Comparison of ENCODE assay signal across 8 mouse cellular contexts in the genomic region with DNA sequence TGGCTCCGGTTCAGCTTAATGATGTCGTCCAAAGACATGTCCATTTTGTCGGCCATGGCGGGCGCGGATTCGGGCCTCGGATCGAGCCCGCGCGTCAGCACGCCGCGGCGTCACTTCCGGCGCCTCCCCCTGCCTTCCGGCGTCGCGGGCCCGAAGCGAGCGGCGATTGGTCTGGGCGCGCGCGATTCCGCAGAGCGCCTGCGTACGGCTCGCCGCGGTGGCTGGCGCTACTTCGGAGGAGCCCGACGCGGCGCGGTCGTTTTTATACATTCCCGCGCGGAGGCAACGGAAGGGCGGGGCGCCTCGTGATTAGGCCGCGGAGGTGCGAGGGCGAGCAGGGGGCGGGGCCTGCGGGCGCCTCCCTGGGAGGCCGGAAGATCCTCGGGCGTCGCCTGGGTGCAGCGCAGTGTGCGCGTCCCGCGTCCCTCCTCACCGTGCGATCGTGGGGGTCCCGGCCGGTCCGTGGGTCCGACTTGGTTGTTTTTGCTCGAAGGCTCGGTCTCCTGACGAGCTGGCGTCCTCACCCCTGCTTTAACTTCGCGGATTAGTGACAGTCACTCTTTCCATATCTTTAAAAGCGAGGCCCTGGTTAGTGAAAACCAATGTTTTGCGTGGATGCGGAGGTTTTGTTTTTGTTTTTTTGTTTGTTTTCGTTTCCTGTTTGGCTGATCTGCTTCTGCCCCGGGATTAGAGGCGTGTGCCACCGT. TPM values are rescaled to one million over a fixed set of nuclear protein-coding genes. Genes with fewer than 3 reads are reported as not detected.
DNase-seq lines count a peak whose midpoint lies in the region; ATAC-seq and TF ChIP-seq lines count a peak whose summit lies in the region.

A gene (minus strand): TSS at position 83 of the 707 bp plus-strand sequence.
A gene (plus strand): TSS at position 139 of the 707 bp plus-strand sequence.

- no peaks in the 10 kb centered on the region for H3K27me3 ChIP-seq in kidney, embryonic 14.5 days (ENCODE audit: control insufficient read depth, insufficient read depth, low read length)
- no peaks in the 10 kb centered on the region for H3K27me3 ChIP-seq in limb, embryonic 15.5 days

- DNase-seq in A20 (ENCODE audit: low read depth, low spot score): peak; percentile 98
- DNase-seq in heart, adult 9 months (ENCODE audit: low spot score in 2 of 2): peak; percentile 91 to 92
- DNase-seq in monocyte, adult 2 months (ENCODE audit: low read depth in 1 of 2, low spot score in 2 of 2): peak; percentile 85 to 89
- peak; percentile 94 for DNase-seq in spleen, postnatal 36 days (ENCODE audit: low spot score in 2 of 2)

- H3K36me3 ChIP-seq in kidney, embryonic 14.5 days (ENCODE audit: control insufficient read depth, insufficient read depth, low read length): peaks cover 61% of the 10 kb centered on the region
- H3K36me3 ChIP-seq in limb, embryonic 15.5 days: peaks cover 56% of the 10 kb centered on the region

- TF ChIP-seq POLR2A in bone marrow macrophage, adult 2 months (IDR thresholded peaks at IDR 0.05; ENCODE audit: borderline replicate concordance, low read depth, low read length): peak; percentile 44; the same call in 1 of the 2 replicates
- TF ChIP-seq POLR2A in embryonic fibroblast, embryonic 13.5 days (IDR thresholded peaks at IDR 0.05; ENCODE audit: low read depth, low read length): peak; percentile 90

- H3K4me3 ChIP-seq in bone marrow macrophage, adult 2 months (ENCODE audit: insufficient read depth, low read length): peak within 1 kb of the TSS; percentile 98
- H3K4me3 ChIP-seq in embryonic fibroblast, embryonic 13.5 days (ENCODE audit: insufficient read depth, low read length): peak within 1 kb of the TSS; percentile 95
- peak within 1 kb of the TSS; percentile 99 for H3K4me3 ChIP-seq in kidney, embryonic 14.5 days (ENCODE audit: low read length)
- peak within 1 kb of the TSS; percentile 95 for H3K4me3 ChIP-seq in limb, embryonic 15.5 days

- TF ChIP-seq CTCF in bone marrow macrophage, adult 2 months (IDR thresholded peaks at IDR 0.05; ENCODE audit: low read depth, low read length): no peak
- no peak for TF ChIP-seq CTCF in embryonic fibroblast, embryonic 13.5 days (IDR thresholded peaks at IDR 0.05; ENCODE audit: borderline replicate concordance, insufficient read depth, low read length)

- H3K4me2 ChIP-seq in kidney, embryonic 14.5 days (replicated peaks; ENCODE audit: low read depth, low read length): peak within 1 kb of the TSS; percentile 96
- H3K4me2 ChIP-seq in limb, embryonic 15.5 days: peak within 1 kb of the TSS; percentile 86

- H3K9me3 ChIP-seq in kidney, embryonic 14.5 days (ENCODE audit: control insufficient read depth, low read length): no peaks in the 10 kb centered on the region
- no peaks in the 10 kb centered on the region for H3K9me3 ChIP-seq in limb, embryonic 15.5 days

- H3K4me1 ChIP-seq in bone marrow macrophage, adult 2 months (ENCODE audit: control insufficient read depth, insufficient read depth, low read length): peaks cover 23% of the 10 kb centered on the region
- H3K4me1 ChIP-seq in embryonic fibroblast, embryonic 13.5 days (ENCODE audit: control insufficient read depth, insufficient read depth, low read length): peaks cover 7% of the 10 kb centered on the region
- H3K4me1 ChIP-seq in kidney, embryonic 14.5 days (ENCODE audit: control insufficient read depth, insufficient read depth, low read length): peaks cover 22% of the 10 kb centered on the region
- peaks cover 27% of the 10 kb centered on the region for H3K4me1 ChIP-seq in limb, embryonic 15.5 days

- 1% methylated on average over 87 of the region's 88 CpGs for WGBS in kidney, embryonic 14.5 days
- WGBS in limb, embryonic 15.5 days: under 1% methylated on average over 88 of the region's 88 CpGs

- peak; percentile 98 for ATAC-seq in kidney, embryonic 14.5 days (ENCODE audit: low FRiP score, low TSS enrichment)
- peak; percentile 96 for ATAC-seq in limb, embryonic 15.5 days (ENCODE audit: insufficient number of reproducible peaks, low FRiP score, low TSS enrichment, low read depth)

- peak within 1 kb of the TSS; percentile 78 for H3K27ac ChIP-seq in bone marrow macrophage, adult 2 months (ENCODE audit: insufficient read depth, low read depth, low read length)
- H3K27ac ChIP-seq in embryonic fibroblast, embryonic 13.5 days (ENCODE audit: insufficient read depth, low read length): peak within 1 kb of the TSS; percentile 63
- peak within 1 kb of the TSS; percentile 87 for H3K27ac ChIP-seq in kidney, embryonic 14.5 days (ENCODE audit: low read depth, low read length)
- H3K27ac ChIP-seq in limb, embryonic 15.5 days: peak within 1 kb of the TSS; percentile 93

- H3K9ac ChIP-seq in kidney, embryonic 14.5 days (ENCODE audit: low read depth, low read length): peak within 1 kb of the TSS; percentile 100
- H3K9ac ChIP-seq in limb, embryonic 15.5 days: peak within 1 kb of the TSS; percentile 97

RNA-seq across cellular contexts. Expression of the first gene that starts in this region (rescaled TPM):
- polyA plus RNA-seq in bone marrow macrophage, adult 2 months (2012; ENCODE audit: insufficient read depth, insufficient read length, missing spikeins): 97.5 and 121 TPM in 2 replicates
- polyA plus RNA-seq in embryonic fibroblast, embryonic 13.5 days (2011; ENCODE audit: insufficient read length, low read depth, missing spikeins): 112 and 150 TPM in 2 replicates
- polyA plus RNA-seq in kidney, embryonic 14.5 days (2014; fragmentation: Nextera tagmentation; extraction: Ambion mirVana): 594 and 799 TPM in 2 replicates
- polyA plus RNA-seq in limb, embryonic 15.5 days (2015; fragmentation: Nextera tagmentation; extraction: Ambion mirVana): 342 and 405 TPM in 2 replicates

RNA-seq across cellular contexts. Expression of the second gene that starts in this region (rescaled TPM):
- polyA plus RNA-seq in bone marrow macrophage, adult 2 months (2012; ENCODE audit: insufficient read depth, insufficient read length, missing spikeins): 127 and 128 TPM in 2 replicates
- polyA plus RNA-seq in embryonic fibroblast, embryonic 13.5 days (2011; ENCODE audit: insufficient read length, low read depth, missing spikeins): 78.0 and 87.2 TPM in 2 replicates
- polyA plus RNA-seq in kidney, embryonic 14.5 days (2014; fragmentation: Nextera tagmentation; extraction: Ambion mirVana): 212 and 242 TPM in 2 replicates
- polyA plus RNA-seq in limb, embryonic 15.5 days (2015; fragmentation: Nextera tagmentation; extraction: Ambion mirVana): 212 and 215 TPM in 2 replicates

Comparison
In these comparisons a context has a peak if more than half of its experiments do, and no peak if none do; other contexts are left out.
1. Peak in every context shown above with its lines: DNase-seq, ATAC-seq, H3K4me3 ChIP-seq and H3K27ac ChIP-seq.